Mouse (Mus musculus): ENCODE measurements around the gene Krtap5-4.
A peak's percentile ranks its signal among the peaks of the same experiment; 100 is the strongest.
"Not testable (repeated sequence)": the region's sequence is repeated elsewhere in the genome, so short reads cannot be mapped to it uniquely, and the experiment has no call there.

Gene Krtap5-4

GRCm38 (mm10) chr7:142321637-142322306, 18.4 kb downstream of the Krtap5-4 start:
- DNase-seq (ENCODE audit: low spot score) = not testable (repeated sequence)

DNA sequence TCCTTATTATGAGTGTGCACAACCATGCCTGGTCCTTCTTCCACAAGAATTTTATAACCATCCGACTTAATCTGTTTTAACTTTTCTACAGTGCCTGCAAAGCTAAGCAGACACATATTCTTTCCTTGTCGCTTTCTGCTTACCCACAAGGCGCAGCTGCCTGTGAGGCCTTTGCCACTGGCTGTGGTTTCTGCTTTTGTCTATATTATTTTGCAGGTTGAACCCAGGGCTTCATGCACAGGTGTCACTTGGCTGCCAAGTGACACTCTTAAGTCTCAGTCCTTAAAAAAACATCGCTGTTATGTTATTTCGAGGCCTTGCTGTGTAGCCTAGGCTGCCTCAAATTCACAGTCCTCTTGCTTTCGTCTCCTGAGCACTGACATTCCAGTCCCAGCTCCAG, 19.3 kb downstream of the Krtap5-4 start:
- DNase-seq (ENCODE audit: low spot score) = no peak

GRCm38 (mm10) chr7:142323396-142324117, 20.2 kb downstream of the Krtap5-4 start:
- no peak for DNase-seq (ENCODE audit: low spot score)

GRCm38 (mm10) chr7:142326714-142327445, 23.5 kb downstream of the Krtap5-4 start:
- no peak for DNase-seq (ENCODE audit: low spot score)

GRCm38 (mm10) chr7:142328507-142328906, 25.2 kb downstream of the Krtap5-4 start:
- no peak for DNase-seq (ENCODE audit: low spot score)

GRCm38 (mm10) chr7:142330271-142330724, 26.9 kb downstream of the Krtap5-4 start:
- DNase-seq (ENCODE audit: low spot score) = no peak

DNA sequence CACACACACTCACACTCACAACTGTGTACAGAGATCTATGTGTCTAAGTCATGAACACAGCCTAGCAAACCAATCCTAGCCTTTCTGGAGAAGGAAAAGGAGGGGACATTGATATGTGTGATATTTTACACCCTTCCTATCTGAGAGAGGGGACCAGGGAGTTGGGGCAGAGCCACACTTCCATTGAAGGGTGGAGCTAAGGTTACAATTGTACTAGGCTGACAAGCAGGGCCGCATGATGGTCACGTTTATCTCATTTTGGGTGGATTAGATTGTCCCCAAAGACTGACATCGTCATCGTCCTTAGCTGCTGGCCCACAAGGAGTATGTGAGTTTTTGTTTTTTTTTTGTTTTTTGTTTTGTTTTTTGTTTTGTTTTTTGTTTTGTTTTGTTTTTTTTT, 27.9 kb downstream of the Krtap5-4 start:
- DNase-seq (ENCODE audit: low spot score) = no peak

GRCm38 (mm10) chr7:142332741-142333140, 29.4 kb downstream of the Krtap5-4 start:
- DNase-seq (ENCODE audit: low spot score) = not testable (repeated sequence)

GRCm38 (mm10) chr7:142334246-142334645, 30.9 kb downstream of the Krtap5-4 start:
- peak; percentile 78 for DNase-seq (ENCODE audit: low spot score)

GRCm38 (mm10) chr7:142335151-142335550, 31.8 kb downstream of the Krtap5-4 start:
- no peak for DNase-seq (ENCODE audit: low spot score)

GRCm38 (mm10) chr7:142340269-142340970, 37.1 kb downstream of the Krtap5-4 start:
- DNase-seq (ENCODE audit: low spot score) = peak; percentile 43

GRCm38 (mm10) chr7:142341564-142342246, 38.4 kb downstream of the Krtap5-4 start:
- no peak for DNase-seq (ENCODE audit: low spot score)

- no peak for DNase-seq (ENCODE audit: low spot score)
Measured at GRCm38 (mm10) chr7:142342247-142342640, 38.9 kb downstream of the Krtap5-4 start.

DNA sequence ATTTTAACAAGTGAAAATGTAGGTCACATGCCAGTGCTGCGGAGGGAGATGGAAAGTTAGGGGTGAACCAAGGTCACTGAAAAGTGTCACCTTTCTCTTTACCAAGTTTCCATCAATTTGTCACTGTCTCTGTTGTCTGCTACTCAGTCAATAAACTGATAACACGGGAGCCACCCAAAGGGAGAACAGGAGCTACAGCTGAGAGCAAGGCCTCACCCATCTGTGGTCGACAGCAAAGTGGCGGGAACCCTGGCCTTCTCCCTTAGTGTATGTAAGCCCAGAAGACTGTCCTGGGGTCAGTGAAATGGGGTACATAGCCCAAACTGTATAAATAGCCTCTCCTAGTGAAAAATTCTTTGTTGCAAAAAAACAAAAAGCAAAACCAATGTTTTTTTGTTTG, 44.2 kb downstream of the Krtap5-4 start:
- DNase-seq (ENCODE audit: low spot score) = no peak

- no peak for DNase-seq (ENCODE audit: low spot score)
Measured at GRCm38 (mm10) chr7:142349308-142349961, 46.1 kb downstream of the Krtap5-4 start.

- no peak for DNase-seq (ENCODE audit: low spot score)
Measured at GRCm38 (mm10) chr7:142351569-142351968, 48.2 kb downstream of the Krtap5-4 start.

GRCm38 (mm10) chr7:142353854-142354253, 50.5 kb downstream of the Krtap5-4 start:
- DNase-seq (ENCODE audit: low spot score) = peak; percentile 46

Data from spleen, adult 12 weeks (tissue).